Mouse (Mus musculus): ENCODE measurements around the gene Hspb11.

Gene Hspb11

DNA sequence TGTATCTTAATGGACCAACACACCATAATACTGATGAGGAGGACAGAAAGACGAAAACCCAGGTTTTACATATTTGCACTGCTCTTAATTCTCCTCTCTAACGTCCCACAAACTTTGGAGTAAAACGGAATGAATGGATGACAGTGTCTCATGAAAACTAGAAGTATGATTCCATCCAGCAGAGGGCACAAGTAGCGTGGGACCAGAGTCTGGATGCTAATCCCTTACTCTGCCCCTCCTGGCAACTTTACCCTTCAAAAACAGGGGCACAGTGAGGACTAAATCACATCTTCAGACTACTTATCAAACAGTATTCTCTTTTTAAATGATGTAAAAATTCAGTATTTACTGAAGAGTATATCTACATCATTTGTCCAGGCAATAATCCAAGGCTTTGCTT lies 2.9 kb upstream of the Hspb11 start:
- peak; percentile 45 for DNase-seq (ENCODE audit: low spot score)

GRCm38 (mm10) chr4:107252522-107252921 lies 871 bp upstream of the Hspb11 start:
- no peak for DNase-seq (ENCODE audit: low spot score)

GRCm38 (mm10) chr4:107254414-107254813 lies 1.0 kb downstream of the Hspb11 start:
- no peak for DNase-seq (ENCODE audit: low spot score)

DNA sequence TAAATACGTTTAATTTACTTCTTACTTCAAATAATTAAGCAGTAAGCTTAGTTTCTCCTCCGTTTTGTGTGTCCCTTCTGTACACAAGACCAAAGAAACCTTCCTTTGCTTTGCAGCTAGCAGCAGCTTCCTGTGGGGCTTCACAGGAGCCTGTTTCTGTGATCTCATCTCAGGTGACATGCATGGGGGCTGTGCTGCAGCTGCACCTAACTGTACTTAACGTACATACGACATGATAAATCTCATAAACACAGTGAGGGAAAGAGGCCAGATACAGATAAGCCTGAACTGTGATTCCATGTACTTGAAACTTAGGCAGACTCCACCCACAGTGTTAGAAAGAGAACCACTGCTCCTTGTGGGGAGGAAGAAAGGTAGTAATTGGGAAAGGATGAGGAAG lies 6.6 kb downstream of the Hspb11 start:
- DNase-seq (ENCODE audit: low spot score) = peak; percentile 82

- DNase-seq (ENCODE audit: low spot score) = no peak
Measured at GRCm38 (mm10) chr4:107273683-107274082, 20.3 kb downstream of the Hspb11 start.

- no peak for DNase-seq (ENCODE audit: low spot score)
Measured at GRCm38 (mm10) chr4:107274511-107274910, 21.1 kb downstream of the Hspb11 start.

- DNase-seq (ENCODE audit: low spot score) = no peak
Measured at GRCm38 (mm10) chr4:107278188-107278707, 24.9 kb downstream of the Hspb11 start.

DNA sequence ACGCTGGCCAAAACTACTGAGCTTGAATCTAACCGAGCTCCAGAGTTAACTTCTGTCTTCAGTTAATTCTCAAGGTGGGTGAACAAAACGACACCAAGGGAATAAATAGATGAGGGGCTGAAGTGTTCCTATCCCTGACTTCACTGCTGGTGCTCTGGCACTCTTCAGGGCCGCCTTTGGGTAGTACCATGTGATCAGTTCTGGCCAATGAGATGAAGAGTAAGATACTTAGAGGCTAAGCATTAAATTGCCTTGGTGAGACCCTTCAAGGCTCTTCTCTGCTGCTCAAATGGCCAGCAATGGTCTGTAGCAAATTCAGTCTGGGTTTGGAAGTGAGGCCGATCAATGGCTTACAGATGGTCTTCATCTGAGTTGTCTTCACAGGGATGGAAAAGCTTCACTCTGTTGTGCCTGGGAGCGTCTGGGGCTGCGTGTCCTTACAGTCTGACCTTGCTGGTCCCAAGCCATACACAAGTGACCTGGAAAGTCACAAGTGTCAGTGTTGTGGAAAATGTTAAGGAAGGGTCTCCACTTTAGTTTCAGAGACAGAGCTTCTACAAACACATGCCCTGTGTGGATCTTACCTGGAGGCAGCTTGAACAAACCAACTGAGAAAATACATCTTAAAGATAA lies 27.6 kb downstream of the Hspb11 start:
- no peak for DNase-seq (ENCODE audit: low spot score)

DNA sequence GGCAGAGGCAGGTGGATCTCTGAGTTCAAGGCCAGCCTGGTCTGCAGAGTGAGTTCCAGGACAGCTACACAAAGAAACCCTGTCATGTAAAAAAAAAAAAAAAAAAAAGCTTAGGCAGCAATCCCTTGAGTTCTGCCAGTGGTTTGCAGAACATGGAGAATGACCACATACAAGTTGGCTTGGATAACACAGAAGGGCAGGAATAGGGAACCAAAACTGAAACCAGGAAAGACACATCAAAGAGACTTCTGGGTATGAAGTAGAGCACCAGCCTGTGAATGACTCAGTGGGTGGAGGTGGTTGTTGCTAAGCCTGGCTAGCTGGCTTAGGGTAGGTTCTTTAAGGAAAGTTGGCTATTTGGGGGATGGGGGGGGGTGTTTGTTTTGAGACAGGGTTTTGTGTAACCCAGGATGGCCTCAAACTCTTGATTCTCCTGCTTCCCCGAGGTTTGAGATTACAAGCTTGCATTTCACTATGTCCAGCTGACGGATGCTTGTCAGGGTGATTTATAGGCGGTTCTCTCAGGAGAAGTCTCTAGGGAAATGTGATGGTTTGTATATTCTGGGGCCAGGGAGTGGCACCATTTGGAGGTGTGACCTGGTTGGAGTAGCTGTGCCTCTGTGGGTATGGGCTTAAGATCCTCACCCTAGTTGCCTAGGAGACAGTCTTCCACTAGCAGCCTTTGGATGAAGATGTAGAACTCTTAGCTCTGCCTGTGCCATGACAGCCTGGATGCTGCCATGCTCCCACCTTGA lies 32.2 kb downstream of the Hspb11 start:
- no peak for DNase-seq (ENCODE audit: low spot score)

DNA sequence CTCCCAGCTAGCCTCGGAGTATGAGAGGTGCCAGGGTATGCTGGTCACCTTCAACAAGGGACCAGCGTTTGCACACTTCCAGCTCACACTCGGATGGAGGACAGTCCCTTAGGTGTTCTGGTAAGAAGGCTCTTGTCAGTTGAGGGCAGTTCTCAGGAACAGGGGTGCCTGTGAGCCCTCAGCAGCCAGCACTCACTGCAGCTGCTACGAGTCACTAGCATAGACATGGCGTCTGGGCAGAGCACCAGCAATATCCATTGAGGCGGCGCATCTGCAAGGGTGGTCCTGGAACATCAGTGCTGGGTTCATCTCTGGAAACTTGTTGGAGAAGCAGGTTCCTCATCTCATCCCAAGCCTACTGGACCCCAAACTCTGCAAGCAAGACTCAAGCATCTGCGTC lies 33.0 kb downstream of the Hspb11 start:
- DNase-seq (ENCODE audit: low spot score) = no peak

DNA sequence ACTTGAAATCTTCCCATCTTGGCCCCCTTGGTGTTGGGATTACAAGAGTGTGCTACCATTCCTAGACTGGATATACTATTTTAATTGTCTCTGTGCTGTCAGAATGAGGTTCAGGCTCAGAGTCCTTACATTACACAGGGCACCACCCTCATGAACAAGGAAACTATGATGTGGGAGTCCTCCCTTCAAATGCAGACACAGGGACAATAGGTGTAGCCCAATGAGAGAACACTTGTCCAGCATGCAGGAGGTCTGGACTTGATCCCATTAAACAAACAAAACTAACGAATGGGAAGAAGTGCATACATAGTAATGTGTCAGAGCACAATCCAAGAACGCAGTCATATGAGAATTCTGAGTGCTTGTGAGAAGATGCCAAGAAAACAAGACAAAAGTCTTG lies 34.1 kb downstream of the Hspb11 start:
- DNase-seq (ENCODE audit: low spot score) = no peak

GRCm38 (mm10) chr4:107291611-107292272 lies 38.3 kb downstream of the Hspb11 start:
- no peak for DNase-seq (ENCODE audit: low spot score)

DNA sequence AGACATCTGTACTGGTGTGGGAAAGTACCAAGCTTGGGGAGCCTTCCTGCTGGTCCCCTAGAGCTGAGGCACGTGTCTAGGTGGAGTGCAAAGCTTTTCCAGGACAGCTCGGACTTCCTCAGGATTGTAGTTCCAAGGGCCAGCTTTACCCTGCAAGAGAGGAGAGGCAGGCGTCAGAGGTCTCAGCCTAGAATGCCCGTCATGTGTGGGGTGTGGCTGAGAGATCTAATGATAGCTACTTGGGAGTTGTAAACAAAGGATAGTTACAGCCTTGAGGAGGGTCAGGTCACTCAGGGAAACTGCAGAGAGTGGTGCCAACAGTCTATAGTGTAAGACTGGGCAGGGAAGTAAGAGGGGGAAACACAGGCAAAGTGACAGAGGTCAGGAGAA lies 38.9 kb downstream of the Hspb11 start:
- no peak for DNase-seq (ENCODE audit: low spot score)

- DNase-seq (ENCODE audit: low spot score) = no peak
Measured at GRCm38 (mm10) chr4:107298071-107298606, 44.7 kb downstream of the Hspb11 start.

- DNase-seq (ENCODE audit: low spot score) = no peak
Measured at GRCm38 (mm10) chr4:107299779-107300340, 46.5 kb downstream of the Hspb11 start.

GRCm38 (mm10) chr4:107300371-107300770 lies 47.0 kb downstream of the Hspb11 start:
- no peak for DNase-seq (ENCODE audit: low spot score)

- DNase-seq (ENCODE audit: low spot score) = no peak
Measured at GRCm38 (mm10) chr4:107300902-107301555, 47.6 kb downstream of the Hspb11 start.

DNA sequence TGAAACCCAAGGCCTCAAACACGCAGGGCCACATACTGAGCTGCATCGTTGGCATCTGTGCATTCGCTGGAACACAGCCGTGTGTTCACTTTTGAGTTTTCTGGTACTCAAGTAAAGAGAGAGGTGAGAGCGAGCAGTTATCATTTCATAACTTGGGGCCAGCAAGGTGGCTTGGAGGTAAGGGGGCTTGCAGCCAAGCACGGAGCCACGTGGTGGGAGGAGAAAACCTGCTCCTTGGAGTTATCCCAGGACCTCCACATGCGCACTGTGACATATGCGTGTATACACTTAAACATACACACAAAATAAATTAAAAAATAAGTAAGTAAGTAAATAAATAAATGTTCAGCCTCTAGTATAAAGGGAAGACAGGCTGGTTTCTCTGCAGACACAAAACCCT lies 48.8 kb downstream of the Hspb11 start:
- DNase-seq (ENCODE audit: low spot score) = no peak

- no peak for DNase-seq (ENCODE audit: low spot score)
Measured at GRCm38 (mm10) chr4:107302832-107303231, 49.4 kb downstream of the Hspb11 start.

DNA sequence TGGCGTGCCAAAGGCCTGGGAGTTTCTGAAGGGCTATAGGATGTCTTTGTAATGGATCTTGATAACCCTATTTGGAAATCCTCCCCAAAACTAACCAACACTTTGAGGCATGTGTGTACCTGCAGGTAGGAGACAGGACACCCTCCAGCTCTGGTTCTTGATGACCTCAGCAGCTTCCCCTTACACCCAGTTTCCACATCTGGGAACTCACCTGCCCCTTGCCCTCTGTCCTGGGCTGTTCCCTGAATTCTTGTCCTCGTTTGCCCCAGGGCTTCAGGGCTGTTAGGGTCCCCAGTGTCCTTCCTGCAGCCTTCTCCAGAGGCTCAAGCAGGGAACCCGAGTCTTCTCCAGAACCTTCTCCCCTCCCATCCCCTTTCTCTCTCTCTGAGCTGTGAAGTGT lies 50.1 kb downstream of the Hspb11 start:
- no peak for DNase-seq (ENCODE audit: low spot score)

- DNase-seq (ENCODE audit: low spot score) = no peak
Measured at GRCm38 (mm10) chr4:107306966-107307365, 53.6 kb downstream of the Hspb11 start, which contains the start of gene Dio1. Dio1 (minus strand) TSS chr4:107307169.
